26 mouse cellular contexts compared by ENCODE assay signal in the genomic region with DNA sequence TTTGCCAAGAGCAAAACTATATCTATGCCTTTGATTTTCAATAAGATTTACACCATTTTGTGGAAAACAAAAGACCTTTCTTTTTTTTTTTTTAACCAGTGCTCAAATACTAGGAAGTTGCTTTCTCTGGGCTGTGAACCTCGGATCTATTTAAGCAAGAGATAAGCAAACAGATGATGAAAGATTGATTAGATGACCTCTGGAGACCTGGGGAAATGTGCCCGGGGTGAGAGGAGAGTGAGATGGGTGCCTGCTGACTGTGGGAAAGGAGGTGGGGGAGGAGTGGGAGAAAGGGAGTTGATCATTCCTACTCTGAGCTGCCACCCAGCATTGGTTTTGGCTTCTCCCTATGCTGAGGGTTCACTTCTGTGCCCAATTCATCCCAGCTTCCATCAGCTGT.
A peak's percentile ranks its signal among the peaks of the same experiment; 100 is the strongest.
DNase-seq lines count a peak whose midpoint lies in the region; ATAC-seq lines count a peak whose summit lies in the region.
"Had no signal": no experiment of that assay in that cellular context is flagged by ENCODE, and none has a peak within 500 bp of the region (broad histone marks: within the 10 kb centered on the region; RNA-seq: fewer than 3 reads in every experiment).

No protein-coding gene starts in this region.

- peak; percentile 44; the same call in 1 of the 2 replicates for ATAC-seq in liver, embryonic 12.5 days
- ATAC-seq in liver, embryonic 15.5 days (ENCODE audit: insufficient read depth): peak; percentile 58; the same call in 1 of the 2 replicates
- ATAC-seq in forebrain, embryonic 16.5 days: no peak
- ATAC-seq: activated CD4-positive, CD25-positive, alpha-beta regulatory T cell, adult 4 months; forebrain, embryonic 15.5 days; hindbrain, postnatal 0 days; inflammation-experienced regulatory T-cells, adult 6 months had no signal

- H3K4me1 ChIP-seq in liver, embryonic 12.5 days: no peaks in the 10 kb centered on the region
- no peaks in the 10 kb centered on the region for H3K4me1 ChIP-seq in liver, embryonic 15.5 days (replicated peaks)
- H3K4me1 ChIP-seq in forebrain, embryonic 16.5 days (replicated peaks; ENCODE audit: control insufficient read depth, insufficient read depth, low read length): no peaks in the 10 kb centered on the region
- H3K4me1 ChIP-seq: forebrain, embryonic 12.5 days; forebrain, embryonic 15.5 days; heart, embryonic 15.5 days had no signal

- H3K4me3 ChIP-seq in liver, embryonic 12.5 days: no peak overlapping the region
- no peak overlapping the region for H3K4me3 ChIP-seq in liver, embryonic 15.5 days (replicated peaks)
- H3K4me3 ChIP-seq in forebrain, embryonic 16.5 days (replicated peaks; ENCODE audit: low read length): no peak overlapping the region
- H3K4me3 ChIP-seq: embryonic facial prominence, embryonic 13.5 days; erythroblast, embryonic 14.5 days; forebrain, embryonic 12.5 days; forebrain, embryonic 15.5 days; heart, embryonic 12.5 days; heart, embryonic 15.5 days had no signal

- 15% methylated on average over 2 of the region's 2 CpGs for WGBS in liver, embryonic 12.5 days (ENCODE audit: insufficient replicate concordance)
- WGBS in liver, embryonic 15.5 days (ENCODE audit: insufficient replicate concordance): 17% methylated on average over 2 of the region's 2 CpGs
- WGBS in forebrain, embryonic 16.5 days: 53% methylated on average over 2 of the region's 2 CpGs

- H3K27ac ChIP-seq in liver, embryonic 12.5 days: no peak overlapping the region
- H3K27ac ChIP-seq in liver, embryonic 15.5 days (replicated peaks): no peak overlapping the region
- H3K27ac ChIP-seq in forebrain, embryonic 16.5 days (ENCODE audit: low read length): no peak overlapping the region
- H3K27ac ChIP-seq: embryonic facial prominence, embryonic 13.5 days; forebrain, embryonic 12.5 days; forebrain, embryonic 15.5 days; heart, embryonic 15.5 days; hindbrain, embryonic 14.5 days; hindbrain, postnatal 0 days had no signal

- no peaks in the 10 kb centered on the region for H3K36me3 ChIP-seq in liver, embryonic 12.5 days
- H3K36me3 ChIP-seq in liver, embryonic 15.5 days (replicated peaks): no peaks in the 10 kb centered on the region
- H3K36me3 ChIP-seq in forebrain, embryonic 16.5 days (ENCODE audit: control insufficient read depth, insufficient read depth): no peaks in the 10 kb centered on the region
- H3K36me3 ChIP-seq: embryonic facial prominence, embryonic 13.5 days; forebrain, embryonic 12.5 days; forebrain, embryonic 15.5 days; heart, embryonic 12.5 days; heart, embryonic 15.5 days had no signal

- H3K4me2 ChIP-seq in liver, embryonic 12.5 days: no peak overlapping the region
- H3K4me2 ChIP-seq in liver, embryonic 15.5 days: no peak overlapping the region
- H3K4me2 ChIP-seq in forebrain, embryonic 16.5 days (ENCODE audit: low read length): no peak overlapping the region
- H3K4me2 ChIP-seq: embryonic facial prominence, embryonic 13.5 days; forebrain, embryonic 12.5 days; forebrain, embryonic 15.5 days; heart, embryonic 12.5 days; heart, embryonic 15.5 days; hindbrain, embryonic 14.5 days had no signal

- peak; percentile 2 for DNase-seq in adrenal gland, adult 2 months
- no peak for DNase-seq in adrenal gland, adult (ENCODE audit: inconsistent age in 2 of 2, low spot score in 1 of 2)
- DNase-seq in liver: peak; percentile 30
- no peak for DNase-seq in cerebellum, postnatal 10 days
- no peak for DNase-seq in c-Kit-positive CD71-positive TER-119-positive erythroid progenitor cells, embryonic 14.5 days (ENCODE audit: low spot score)
- DNase-seq: adrenal gland, postnatal 25 days; cerebellum, adult 18-20 months; cerebellum, adult 9-10 months; cerebellum, postnatal 25 days; gastrocnemius, postnatal 14 days; heart, adult 18-20 months; heart, postnatal 10 days; heart, postnatal 36 days had no signal

- no peak overlapping the region for H3K9ac ChIP-seq in liver, embryonic 12.5 days
- H3K9ac ChIP-seq in liver, embryonic 15.5 days: no peak overlapping the region
- no peak overlapping the region for H3K9ac ChIP-seq in forebrain, embryonic 16.5 days (replicated peaks; ENCODE audit: low read depth, low read length)
- H3K9ac ChIP-seq: embryonic facial prominence, embryonic 13.5 days; forebrain, embryonic 12.5 days; forebrain, embryonic 15.5 days; heart, embryonic 12.5 days; heart, embryonic 15.5 days; hindbrain, embryonic 14.5 days had no signal

- H3K27me3 ChIP-seq in liver, embryonic 12.5 days (replicated peaks): no peaks in the 10 kb centered on the region
- H3K27me3 ChIP-seq in liver, embryonic 15.5 days: no peaks in the 10 kb centered on the region
- H3K27me3 ChIP-seq in forebrain, embryonic 16.5 days (replicated peaks; ENCODE audit: control insufficient read depth, insufficient read depth, low read length): no peaks in the 10 kb centered on the region
- H3K27me3 ChIP-seq: embryonic facial prominence, embryonic 13.5 days; forebrain, embryonic 12.5 days; forebrain, embryonic 15.5 days; heart, embryonic 12.5 days; heart, embryonic 15.5 days had no signal

- H3K9me3 ChIP-seq in liver, embryonic 12.5 days (replicated peaks): no peaks in the 10 kb centered on the region
- no peaks in the 10 kb centered on the region for H3K9me3 ChIP-seq in liver, embryonic 15.5 days (replicated peaks)
- no peaks in the 10 kb centered on the region for H3K9me3 ChIP-seq in forebrain, embryonic 16.5 days (ENCODE audit: control insufficient read depth, low read length)
- H3K9me3 ChIP-seq: embryonic facial prominence, embryonic 13.5 days; forebrain, embryonic 12.5 days; forebrain, embryonic 15.5 days; heart, embryonic 12.5 days; heart, embryonic 15.5 days had no signal

Comparison
In these comparisons a context has a peak if more than half of its experiments do, and no peak if none do; other contexts are left out.
1. DNase-seq: peak in adrenal gland, adult 2 months (single experiment) and liver (single experiment); none in adrenal gland, adult (0 of 2), cerebellum, postnatal 10 days (0 of 2) and c-Kit-positive CD71-positive TER-119-positive erythroid progenitor cells, embryonic 14.5 days (single experiment).